Mouse (Mus musculus) neutrophil, adult 83 days (primary cell): Measurements from ENCODE around the gene Efcab6. TPM values are rescaled to one million over a fixed set of nuclear protein-coding genes. Genes with fewer than 3 reads are reported as not detected.

Experiments
- total RNA-seq, 2 experiments: library from RNA; stranded (reverse); gene quantifications; one replicate each; pipeline ENCODE4 v1.2.4; 2023

The Efcab6 gene
- not detected for total RNA-seq

GRCm38 (mm10) chr15:84065140-84065539 lies at the start of gene Efcab6:
Gene Efcab6 (minus strand): TSS chr15:84065379.

DNA sequence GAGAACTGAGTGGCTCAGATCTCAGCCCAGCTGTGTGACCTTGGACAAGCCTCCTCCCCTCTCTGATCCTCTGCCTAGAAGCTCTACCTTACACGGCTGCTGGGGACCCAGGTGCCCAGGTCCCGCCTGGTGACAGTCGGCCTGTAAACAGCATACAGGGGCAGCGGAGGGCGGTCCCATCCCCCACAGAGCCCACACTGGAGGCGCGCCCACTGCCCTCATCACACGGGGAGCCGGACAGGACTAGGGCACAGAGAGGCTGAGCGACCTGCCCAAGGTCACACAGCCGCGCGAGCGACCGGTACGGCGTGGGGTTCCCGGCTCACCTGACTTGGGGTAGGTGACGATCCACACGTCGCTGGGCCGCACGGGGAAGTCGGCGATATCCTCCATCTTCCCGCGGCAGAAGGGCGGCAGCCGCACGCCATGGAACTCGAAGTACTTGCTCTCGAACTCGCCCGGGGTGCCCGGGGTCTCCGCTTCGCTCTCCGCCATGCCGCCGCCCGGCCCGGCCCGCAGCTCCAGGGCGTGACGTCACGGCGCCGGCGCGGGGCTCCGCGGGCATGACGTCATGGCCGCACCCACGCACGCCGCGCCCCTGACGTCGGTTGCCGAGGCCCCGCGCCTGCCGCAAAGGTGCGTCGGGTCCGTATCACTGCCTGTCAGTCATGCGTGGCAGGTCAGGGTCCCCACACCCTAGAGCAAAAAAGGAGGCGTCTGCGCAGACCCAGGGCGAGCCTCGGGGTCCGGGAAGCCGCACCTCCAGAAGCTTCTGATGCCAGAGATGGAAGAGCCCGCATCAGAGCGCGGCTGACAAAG lies 40.1 kb upstream of the Efcab6 start, which contains the start of gene Sult4a1:
Gene Sult4a1 (minus strand): TSS at position 650 of the 819 bp plus-strand sequence.

Other genes starting within 250 kb of the Efcab6 start
- not detected for gene Sult4a1, start 40.4 kb upstream of the Efcab6 start, total RNA-seq
- not detected for gene Pnpla5, start 57.8 kb upstream of the Efcab6 start, total RNA-seq
- not detected for gene Pnpla3, start 102.5 kb upstream of the Efcab6 start, total RNA-seq
- 10 to 100 TPM; 41.2 to 46.2 TPM for gene Samm50, start 126.9 kb upstream of the Efcab6 start, total RNA-seq
- gene Parvb, start 166.7 kb upstream of the Efcab6 start, total RNA-seq: 10 to 100 TPM; 23.9 to 33.3 TPM